Mouse (Mus musculus): ENCODE results near the gene Fam13a. TPM values are rescaled to one million over a fixed set of nuclear protein-coding genes. Genes with fewer than 3 reads are reported as not detected.

Gene Fam13a
- 9.8 TPM for polyA plus RNA-seq (2014; fragmentation: Illumina TruSeq; extraction: RNeasy Lipid Tissue Mini Kit (QIAGEN cat#74804); ENCODE audit: insufficient read depth, low read depth, low replicate concordance)

DNA sequence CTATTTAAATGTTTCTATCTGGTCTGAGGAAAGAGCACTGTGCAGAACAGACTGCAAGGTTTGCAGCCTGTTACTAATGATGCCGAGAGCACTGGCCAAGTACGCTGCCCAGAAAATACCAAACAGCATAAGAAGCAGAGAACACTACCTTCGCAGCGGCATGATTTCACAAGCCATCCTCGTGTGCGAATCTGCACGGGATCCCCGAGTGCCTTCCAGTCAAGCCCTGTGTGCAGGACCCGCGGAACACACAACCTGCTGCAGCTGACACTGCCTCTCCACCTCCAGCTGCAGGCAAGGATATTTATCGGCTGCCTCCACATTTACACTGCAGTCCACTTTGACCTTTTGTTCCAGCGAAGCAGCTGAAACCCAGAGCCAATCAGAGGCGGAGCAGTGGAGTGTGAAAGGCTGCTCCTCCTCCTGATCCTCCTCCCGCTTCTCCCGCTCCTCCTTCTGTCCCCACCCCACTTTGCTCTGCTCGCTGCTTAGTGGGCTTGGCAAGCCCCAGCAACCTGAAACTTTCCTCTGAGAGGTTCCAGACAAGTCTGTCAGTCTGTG, at the start of gene Fam13a:
Gene Fam13a (minus strand): TSS at position 386 of the 561 bp plus-strand sequence.

GRCm38 (mm10) chr6:58906852-58907261, 117.5 kb downstream of the Fam13a start, which contains the start of gene Nap1l5:
TSS of gene Nap1l5 (minus strand) at chr6:58907076.

Other genes with a start within 250 kb of the Fam13a start
- gene Herc3, start 193.1 kb downstream of the Fam13a start, polyA plus RNA-seq (2014; fragmentation: Illumina TruSeq; extraction: RNeasy Lipid Tissue Mini Kit (QIAGEN cat#74804); ENCODE audit: insufficient read depth, low read depth, low replicate concordance): 3.9 TPM
- 1.0 TPM for gene Nap1l5, start 117.5 kb downstream of the Fam13a start, polyA plus RNA-seq (2014; fragmentation: Illumina TruSeq; extraction: RNeasy Lipid Tissue Mini Kit (QIAGEN cat#74804); ENCODE audit: insufficient read depth, low read depth, low replicate concordance)
- 8.1 TPM for gene Tigd2, start 184.3 kb upstream of the Fam13a start, polyA plus RNA-seq (2014; fragmentation: Illumina TruSeq; extraction: RNeasy Lipid Tissue Mini Kit (QIAGEN cat#74804); ENCODE audit: insufficient read depth, low read depth, low replicate concordance)

Measured in lung, adult 10 weeks (tissue).